Mouse (Mus musculus): ENCODE results near the gene Qrich1. TPM values are rescaled to one million over a fixed set of nuclear protein-coding genes. Genes with fewer than 3 reads are reported as not detected.

Qrich1 gene
- polyA plus RNA-seq, 1 experiment from 2014 or later = 165 TPM

DNA sequence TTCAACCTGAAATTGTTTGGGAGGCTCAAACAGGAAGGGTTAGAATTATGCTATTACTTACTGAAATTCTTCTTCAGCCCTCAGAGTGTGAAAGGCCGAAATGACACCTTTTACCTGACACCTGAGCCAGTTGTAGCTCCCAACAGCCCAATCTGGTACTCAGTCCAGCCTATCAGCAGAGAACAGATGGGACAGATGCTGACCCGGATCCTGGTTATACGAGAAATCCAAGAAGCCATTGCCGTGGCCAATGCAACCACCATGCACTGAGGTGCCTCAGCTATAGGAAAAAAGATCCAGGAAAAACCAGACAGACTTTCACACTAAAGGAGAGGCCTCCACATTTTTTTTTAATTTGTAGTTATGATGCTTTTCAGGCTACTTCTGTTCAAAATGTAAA lies 42.6 kb downstream of the Qrich1 start:
- ATAC-seq (replicated peaks; ENCODE audit: insufficient number of reproducible peaks, low FRiP score, low TSS enrichment, low read depth) (no peak), DNase-seq (ENCODE audit: low spot score) (no peak)
- Histone ChIP-seq H3K4me2 (ENCODE audit: low read depth, low read length) (no peak overlapping the region), H3K4me1 (ENCODE audit: control insufficient read depth, insufficient read depth, low read length) (no peaks in the 10 kb centered on the region; the same call in 1 of the 2 replicates), H3K36me3 (replicated peaks; ENCODE audit: control insufficient read depth, insufficient read depth, low read depth, low read length) (peaks cover 12% of the 10 kb centered on the region), H3K9me3 (replicated peaks; ENCODE audit: control insufficient read depth, low read length) (no peaks in the 10 kb centered on the region), H3K27me3 (ENCODE audit: control insufficient read depth, insufficient read depth, low read length) (no peaks in the 10 kb centered on the region), H3K4me3 (ENCODE audit: low read depth, low read length) (no peak overlapping the region), H3K9ac (replicated peaks; ENCODE audit: low read length) (no peak overlapping the region), H3K27ac (replicated peaks; ENCODE audit: low read depth, low read length) (no peak overlapping the region)
- WGBS = 89% methylated on average over 4 of the region's 4 CpGs

DNA sequence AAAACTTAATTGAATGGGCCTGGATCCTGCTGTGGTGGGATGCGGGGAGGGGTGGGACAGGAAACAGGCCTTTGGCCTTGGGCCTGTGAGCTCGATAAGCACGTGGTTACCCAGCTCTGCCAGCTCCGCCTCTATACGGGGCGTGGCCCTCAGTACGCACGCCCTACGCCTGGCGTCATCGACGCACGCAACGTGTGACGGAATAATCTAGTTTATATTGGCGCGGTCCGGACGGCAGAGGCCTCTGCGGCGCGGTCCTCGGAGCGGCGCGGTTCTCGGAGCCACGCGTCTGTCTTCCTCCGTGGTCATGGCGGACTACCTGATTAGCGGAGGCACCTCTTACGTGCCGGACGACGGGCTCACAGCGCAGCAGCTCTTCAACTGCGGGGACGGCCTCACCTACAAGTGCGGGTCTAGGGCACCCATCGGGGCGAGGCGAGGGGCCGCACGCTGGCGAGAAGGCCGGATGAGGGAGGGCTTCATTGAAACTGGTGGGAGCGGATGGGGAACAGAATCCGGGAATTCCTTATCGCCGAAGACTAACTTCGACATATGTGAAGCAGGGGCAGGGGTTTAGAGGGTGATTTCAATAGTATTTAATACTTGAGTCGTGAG lies 43.7 kb downstream of the Qrich1 start, which contains the start of gene Impdh2:
Impdh2 (plus strand) TSS at position 60 of the 615 bp plus-strand sequence.
- no peaks in the 10 kb centered on the region for H3K9me3 ChIP-seq (replicated peaks; ENCODE audit: control insufficient read depth, low read length)
- WGBS = under 1% methylated on average over 50 of the region's 53 CpGs
- DNase-seq (ENCODE audit: low spot score) (peak; percentile 99), ATAC-seq (replicated peaks; ENCODE audit: insufficient number of reproducible peaks, low FRiP score, low TSS enrichment, low read depth) (peak; percentile 97)
- H3K27ac ChIP-seq (replicated peaks; ENCODE audit: low read depth, low read length) = no peak within 1 kb of the TSS; the same call in 1 of the 2 replicates
- H3K9ac ChIP-seq (replicated peaks; ENCODE audit: low read length) = peak within 1 kb of the TSS; percentile 69
- peak within 1 kb of the TSS; percentile 59 for H3K4me3 ChIP-seq (ENCODE audit: low read depth, low read length)
- peak within 1 kb of the TSS; percentile 62 for H3K4me2 ChIP-seq (ENCODE audit: low read depth, low read length)
- H3K36me3 ChIP-seq (replicated peaks; ENCODE audit: control insufficient read depth, insufficient read depth, low read depth, low read length) = peaks cover 12% of the 10 kb centered on the region
- H3K27me3 ChIP-seq (ENCODE audit: control insufficient read depth, insufficient read depth, low read length) = no peaks in the 10 kb centered on the region
- no peaks in the 10 kb centered on the region; the same call in 1 of the 2 replicates for H3K4me1 ChIP-seq (ENCODE audit: control insufficient read depth, insufficient read depth, low read length)

DNA sequence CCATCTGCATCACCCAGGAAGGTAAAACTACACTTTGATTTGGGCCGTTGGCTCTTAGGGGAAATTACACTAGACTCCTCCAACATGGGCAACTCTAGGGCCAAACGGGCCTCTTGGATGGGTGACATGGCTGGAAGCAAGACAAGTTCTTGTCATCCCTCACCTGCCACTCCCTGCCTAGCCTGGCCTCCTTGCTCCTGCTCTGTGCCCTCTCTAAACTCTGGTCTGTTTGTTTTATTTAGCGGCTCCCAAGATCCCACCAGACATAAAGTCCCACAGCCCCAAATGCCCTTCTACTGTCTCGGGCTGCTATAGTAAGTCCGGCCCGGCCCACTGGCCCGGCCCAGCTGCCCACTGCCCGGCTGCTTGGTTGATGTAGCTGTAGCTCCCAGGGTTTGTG lies 47.1 kb downstream of the Qrich1 start:
- no peak for DNase-seq (ENCODE audit: low spot score)

DNA sequence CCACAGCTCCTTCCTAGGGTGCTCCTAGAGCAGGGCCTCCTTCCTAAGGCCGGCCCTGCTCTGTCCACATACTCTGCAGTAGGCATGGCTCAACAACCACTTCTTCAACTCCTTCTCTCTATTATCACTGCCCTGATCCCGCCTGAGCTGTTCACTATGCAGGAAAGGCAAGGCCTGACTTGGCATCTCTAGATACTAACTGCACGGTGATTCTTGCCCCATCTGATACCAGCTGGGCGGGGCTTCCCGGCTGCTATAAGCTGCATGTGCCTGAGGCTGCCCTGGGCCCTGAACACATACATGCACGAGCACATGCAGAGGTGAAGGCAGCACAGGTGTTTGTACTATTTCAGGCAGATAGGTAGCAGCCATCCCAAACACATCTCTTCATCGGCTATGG lies 47.5 kb downstream of the Qrich1 start:
- no peak overlapping the region for H3K4me3 ChIP-seq (ENCODE audit: low read depth, low read length)
- 87% methylated on average over 7 of the region's 7 CpGs for WGBS
- peaks cover 9% of the 10 kb centered on the region for H3K4me1 ChIP-seq (ENCODE audit: control insufficient read depth, insufficient read depth, low read length)

More for the DNA sequence above, 47.1 kb downstream of the Qrich1 start:
- H3K9ac ChIP-seq (replicated peaks; ENCODE audit: low read length) = no peak overlapping the region
- WGBS = 94% methylated on average over 8 of the region's 8 CpGs
- peaks cover 9% of the 10 kb centered on the region for H3K4me1 ChIP-seq (ENCODE audit: control insufficient read depth, insufficient read depth, low read length)
- H3K36me3 ChIP-seq (replicated peaks; ENCODE audit: control insufficient read depth, insufficient read depth, low read depth, low read length) = no peaks in the 10 kb centered on the region; the same call in none of the 2 replicates
- ATAC-seq (replicated peaks; ENCODE audit: insufficient number of reproducible peaks, low FRiP score, low TSS enrichment, low read depth) = no peak
- no peak overlapping the region for H3K27ac ChIP-seq (replicated peaks; ENCODE audit: low read depth, low read length)
- H3K9me3 ChIP-seq (replicated peaks; ENCODE audit: control insufficient read depth, low read length) = no peaks in the 10 kb centered on the region
- no peak overlapping the region for H3K4me3 ChIP-seq (ENCODE audit: low read depth, low read length)
- no peak overlapping the region for H3K4me2 ChIP-seq (ENCODE audit: low read depth, low read length)
- no peaks in the 10 kb centered on the region for H3K27me3 ChIP-seq (ENCODE audit: control insufficient read depth, insufficient read depth, low read length)

DNA sequence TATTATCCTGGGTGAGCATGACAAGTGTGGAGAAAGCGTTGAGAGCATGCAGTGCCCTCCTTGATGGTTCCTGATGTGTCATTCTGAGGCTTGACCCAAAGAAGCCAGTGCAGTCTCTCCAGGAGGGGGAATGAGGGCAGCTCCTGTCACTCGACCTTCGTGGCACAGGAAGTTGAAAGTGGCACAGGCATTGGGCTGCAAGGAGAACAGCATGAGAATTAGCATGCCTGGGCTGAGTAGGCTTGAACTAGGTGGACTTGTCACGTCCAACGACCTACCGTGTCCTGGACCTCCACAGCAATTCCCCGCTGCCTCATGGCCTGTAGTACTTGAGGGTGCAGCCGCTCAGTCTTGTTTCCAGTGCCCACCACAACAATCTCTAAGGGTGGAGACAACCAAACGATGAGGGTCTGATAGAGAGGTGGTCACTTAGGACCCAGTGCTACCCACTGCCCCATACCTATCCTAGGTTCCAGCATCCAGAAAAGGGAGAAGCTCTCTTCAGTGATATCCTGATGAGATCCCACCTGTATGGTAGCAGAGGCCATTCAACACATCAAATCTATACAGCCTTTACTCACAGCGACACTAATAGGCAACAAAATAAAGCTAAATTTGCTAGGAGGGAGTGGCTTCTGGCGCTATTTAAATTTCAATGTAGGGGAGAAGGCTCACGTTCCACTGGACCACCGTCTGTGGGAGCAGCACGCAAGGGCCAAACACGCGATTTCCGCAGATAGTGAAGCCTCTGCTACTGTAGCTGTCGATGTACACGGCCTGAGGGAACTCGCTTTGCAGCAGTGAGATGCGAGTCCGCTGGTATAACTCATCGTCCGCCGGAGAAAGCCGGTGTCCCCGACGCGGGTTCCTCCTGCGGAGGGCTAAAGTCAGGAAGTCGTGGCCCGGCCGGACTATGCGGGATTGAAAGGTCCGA lies 49.5 kb downstream of the Qrich1 start:
- peak overlapping the region; percentile 76 for H3K27ac ChIP-seq (replicated peaks; ENCODE audit: low read depth, low read length)
- WGBS = 12% methylated on average over 35 of the region's 35 CpGs
- H3K9me3 ChIP-seq (replicated peaks; ENCODE audit: control insufficient read depth, low read length) = no peaks in the 10 kb centered on the region
- H3K27me3 ChIP-seq (ENCODE audit: control insufficient read depth, insufficient read depth, low read length) = no peaks in the 10 kb centered on the region
- peaks cover 10% of the 10 kb centered on the region for H3K4me1 ChIP-seq (ENCODE audit: control insufficient read depth, insufficient read depth, low read length)
- H3K36me3 ChIP-seq (replicated peaks; ENCODE audit: control insufficient read depth, insufficient read depth, low read depth, low read length) = no peaks in the 10 kb centered on the region; the same call in none of the 2 replicates
- ATAC-seq (replicated peaks; ENCODE audit: insufficient number of reproducible peaks, low FRiP score, low TSS enrichment, low read depth) (no peak), DNase-seq (ENCODE audit: low spot score) (no peak)
- peak overlapping the region; percentile 82 for H3K9ac ChIP-seq (replicated peaks; ENCODE audit: low read length)
- peak overlapping the region; percentile 97 for H3K4me2 ChIP-seq (ENCODE audit: low read depth, low read length)
- H3K4me3 ChIP-seq (ENCODE audit: low read depth, low read length) = peak overlapping the region; percentile 72

More for the DNA sequence above, 47.5 kb downstream of the Qrich1 start:
- no peaks in the 10 kb centered on the region for H3K27me3 ChIP-seq (ENCODE audit: control insufficient read depth, insufficient read depth, low read length)
- DNase-seq (ENCODE audit: low spot score) (no peak), ATAC-seq (replicated peaks; ENCODE audit: insufficient number of reproducible peaks, low FRiP score, low TSS enrichment, low read depth) (no peak)
- H3K36me3 ChIP-seq (replicated peaks; ENCODE audit: control insufficient read depth, insufficient read depth, low read depth, low read length) = no peaks in the 10 kb centered on the region; the same call in none of the 2 replicates
- H3K27ac ChIP-seq (replicated peaks; ENCODE audit: low read depth, low read length) = no peak overlapping the region
- H3K9ac ChIP-seq (replicated peaks; ENCODE audit: low read length) = no peak overlapping the region
- no peak overlapping the region for H3K4me2 ChIP-seq (ENCODE audit: low read depth, low read length)
- no peaks in the 10 kb centered on the region for H3K9me3 ChIP-seq (replicated peaks; ENCODE audit: control insufficient read depth, low read length)

DNA sequence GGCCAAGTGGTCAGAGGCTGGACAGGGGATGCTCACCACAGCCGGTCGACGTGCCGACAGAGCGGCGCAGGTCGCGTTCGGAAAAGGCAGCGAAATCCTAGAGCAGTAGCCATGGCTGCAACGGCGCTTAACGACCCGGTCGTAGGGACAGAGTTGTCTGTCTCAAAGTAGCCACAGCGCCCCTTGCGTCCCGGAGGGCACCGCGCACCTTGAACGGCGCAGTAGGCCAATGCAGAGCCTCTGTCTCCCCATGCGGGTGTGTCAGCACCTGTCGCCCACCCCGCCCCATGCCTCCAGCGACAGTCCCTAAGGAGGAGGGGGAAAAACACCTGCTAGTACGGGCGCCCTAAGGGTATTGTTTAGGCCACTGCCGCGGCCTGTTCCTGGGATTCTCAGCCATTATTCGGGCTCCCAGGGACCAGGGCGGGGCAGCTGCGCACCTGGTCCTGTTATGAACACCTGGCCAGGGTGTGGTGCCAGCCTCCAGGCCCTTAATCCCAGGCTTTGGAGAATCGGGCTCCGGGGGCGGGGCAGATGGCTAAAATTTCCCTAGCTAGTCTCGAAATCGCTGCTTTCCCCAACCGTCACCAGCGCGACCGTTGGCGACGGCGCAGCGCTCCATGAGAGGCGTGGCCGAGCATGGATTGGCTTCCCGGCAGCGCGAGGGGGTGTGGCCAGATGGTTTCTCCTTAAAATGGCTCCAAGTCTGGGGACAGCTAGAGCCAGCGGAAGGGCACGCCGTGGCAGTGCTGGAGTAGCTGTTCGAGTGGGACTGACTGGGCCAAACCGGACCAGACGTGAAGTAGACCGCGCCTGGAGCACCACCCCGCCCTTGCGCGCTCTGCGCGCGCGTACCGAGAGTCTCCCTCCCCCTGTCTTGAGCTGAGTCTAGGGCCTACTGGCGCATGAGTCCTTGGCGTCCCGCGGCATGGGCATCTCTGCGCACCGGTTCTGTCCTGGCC lies 50.5 kb downstream of the Qrich1 start, which contains the start of gene Ndufaf3:
Ndufaf3 (minus strand) TSS at position 620 of the 962 bp plus-strand sequence.
- DNase-seq (ENCODE audit: low spot score) (peak; percentile 96), ATAC-seq (replicated peaks; ENCODE audit: insufficient number of reproducible peaks, low FRiP score, low TSS enrichment, low read depth) (peak; percentile 77)
- H3K4me1 ChIP-seq (ENCODE audit: control insufficient read depth, insufficient read depth, low read length) = peaks cover 10% of the 10 kb centered on the region
- peak within 1 kb of the TSS; percentile 82 for H3K9ac ChIP-seq (replicated peaks; ENCODE audit: low read length)
- H3K9me3 ChIP-seq (replicated peaks; ENCODE audit: control insufficient read depth, low read length) = no peaks in the 10 kb centered on the region
- peak within 1 kb of the TSS; percentile 72 for H3K4me3 ChIP-seq (ENCODE audit: low read depth, low read length)
- H3K27ac ChIP-seq (replicated peaks; ENCODE audit: low read depth, low read length) = peak within 1 kb of the TSS; percentile 76
- H3K4me2 ChIP-seq (ENCODE audit: low read depth, low read length) = peak within 1 kb of the TSS; percentile 97
- H3K36me3 ChIP-seq (replicated peaks; ENCODE audit: control insufficient read depth, insufficient read depth, low read depth, low read length) = peaks cover 4% of the 10 kb centered on the region
- under 1% methylated on average over 73 of the region's 73 CpGs for WGBS
- no peaks in the 10 kb centered on the region for H3K27me3 ChIP-seq (ENCODE audit: control insufficient read depth, insufficient read depth, low read length)

DNA sequence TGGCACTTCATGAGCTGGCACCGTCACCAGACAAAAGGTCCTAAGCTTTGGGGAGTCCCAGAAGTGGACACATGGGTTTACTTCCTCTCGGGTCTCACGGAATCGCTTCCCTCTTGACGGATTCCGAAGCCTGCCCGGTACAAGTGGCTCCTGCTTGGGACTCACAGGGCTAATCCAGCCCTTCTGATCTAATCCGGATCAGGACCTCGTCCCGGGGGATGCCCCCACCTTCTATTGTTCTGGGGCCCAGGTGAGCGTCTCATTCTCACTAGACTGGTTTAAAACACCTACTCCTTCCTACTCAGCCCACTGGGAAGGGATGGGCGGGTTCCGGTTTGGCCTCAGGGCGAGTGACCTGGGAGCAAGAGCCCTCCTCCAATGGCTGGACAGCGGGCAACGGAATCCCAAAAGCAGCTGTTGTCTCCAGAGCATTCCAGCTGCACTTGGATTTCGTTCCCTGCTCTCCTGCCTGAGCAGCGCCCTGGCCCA lies 51.4 kb downstream of the Qrich1 start:
- peaks cover 10% of the 10 kb centered on the region for H3K4me1 ChIP-seq (ENCODE audit: control insufficient read depth, insufficient read depth, low read length)
- peak overlapping the region; percentile 97 for H3K4me2 ChIP-seq (ENCODE audit: low read depth, low read length)
- DNase-seq (ENCODE audit: low spot score) (peak; percentile 24), ATAC-seq (replicated peaks; ENCODE audit: insufficient number of reproducible peaks, low FRiP score, low TSS enrichment, low read depth) (no peak)
- H3K9ac ChIP-seq (replicated peaks; ENCODE audit: low read length) = peak overlapping the region; percentile 82
- no peaks in the 10 kb centered on the region for H3K27me3 ChIP-seq (ENCODE audit: control insufficient read depth, insufficient read depth, low read length)
- H3K4me3 ChIP-seq (ENCODE audit: low read depth, low read length) = peak overlapping the region; percentile 72
- peak overlapping the region; percentile 76 for H3K27ac ChIP-seq (replicated peaks; ENCODE audit: low read depth, low read length)
- 6% methylated on average over 18 of the region's 18 CpGs for WGBS
- peaks cover 12% of the 10 kb centered on the region for H3K36me3 ChIP-seq (replicated peaks; ENCODE audit: control insufficient read depth, insufficient read depth, low read depth, low read length)
- H3K9me3 ChIP-seq (replicated peaks; ENCODE audit: control insufficient read depth, low read length) = no peaks in the 10 kb centered on the region

Data from embryonic facial prominence, embryonic 11.5 days (tissue).